Mouse (Mus musculus): Measurements from ENCODE around the gene Gpd2.

Gpd2 gene

GRCm38 (mm10) chr2:57397727-57398126 lies 160.3 kb downstream of the Gpd2 start:
- no peak for DNase-seq

GRCm38 (mm10) chr2:57407414-57408019 lies 170.1 kb downstream of the Gpd2 start:
- DNase-seq: no peak

GRCm38 (mm10) chr2:57408413-57408812 lies 171.0 kb downstream of the Gpd2 start:
- DNase-seq: no peak

GRCm38 (mm10) chr2:57411551-57411950 lies 174.1 kb downstream of the Gpd2 start:
- DNase-seq: no peak

- no peak for DNase-seq
Measured at GRCm38 (mm10) chr2:57414550-57415160, 177.2 kb downstream of the Gpd2 start.

- DNase-seq: no peak
Measured at GRCm38 (mm10) chr2:57416711-57417110, 179.3 kb downstream of the Gpd2 start.
